8 mouse cellular contexts compared by ENCODE assay signal in genomic region chr5:143470421-143471164, GRCm38 (mm10). TPM values are rescaled to one million over a fixed set of nuclear protein-coding genes. Genes with fewer than 3 reads are reported as not detected.
DNase-seq lines count a peak whose midpoint lies in the region; ATAC-seq lines count a peak whose summit lies in the region.

No protein-coding gene starts in this region.

- H3K27ac ChIP-seq in heart, embryonic 15.5 days, result peak overlapping the region; percentile 75
- H3K27ac ChIP-seq in liver, embryonic 11.5 days (ENCODE audit: low read depth, low read length), result no peak overlapping the region
- no peak overlapping the region for H3K27ac ChIP-seq in midbrain, embryonic 16.5 days (ENCODE audit: low read length)

- no peaks in the 10 kb centered on the region for H3K27me3 ChIP-seq in heart, embryonic 15.5 days
- no peaks in the 10 kb centered on the region for H3K27me3 ChIP-seq in liver, embryonic 11.5 days (replicated peaks; ENCODE audit: control insufficient read depth, insufficient read depth, low read length)
- no peaks in the 10 kb centered on the region for H3K27me3 ChIP-seq in midbrain, embryonic 16.5 days (ENCODE audit: control insufficient read depth, insufficient read depth, low read depth, low read length)

- no peak overlapping the region for H3K4me3 ChIP-seq in heart, embryonic 15.5 days
- no peak overlapping the region for H3K4me3 ChIP-seq in liver, embryonic 11.5 days (ENCODE audit: low read depth, low read length)
- no peak overlapping the region for H3K4me3 ChIP-seq in midbrain, embryonic 16.5 days (ENCODE audit: low read depth, low read length)

- DNase-seq in layer of hippocampus, adult 8-10 months (ENCODE audit: low spot score in 2 of 2), result peak; percentile 38 to 39
- DNase-seq in layer of hippocampus, postnatal 36 days, result no peak
- DNase-seq in Muller cell, postnatal 12 days (ENCODE audit: inconsistent ontology term), result peak; percentile 6
- DNase-seq in cerebellum, adult 9-11 months, result peak; percentile 89
- peak; percentile 33 for DNase-seq in liver, embryonic 11.5 days (ENCODE audit: low spot score)
- peak; percentile 72 to 77 for DNase-seq in spleen, postnatal 36 days (ENCODE audit: low spot score in 2 of 2)

- 42% methylated on average over 15 of the region's 15 CpGs for WGBS in heart, embryonic 15.5 days
- WGBS in liver, embryonic 11.5 days, result 71% methylated on average over 15 of the region's 15 CpGs
- 81% methylated on average over 15 of the region's 15 CpGs for WGBS in midbrain, embryonic 16.5 days

- peaks cover 12% of the 10 kb centered on the region for H3K4me1 ChIP-seq in heart, embryonic 15.5 days (replicated peaks)
- peaks cover 11% of the 10 kb centered on the region; the same call in 1 of the 2 replicates for H3K4me1 ChIP-seq in liver, embryonic 11.5 days (replicated peaks; ENCODE audit: control insufficient read depth, insufficient read depth, low read length)
- peaks cover 4% of the 10 kb centered on the region for H3K4me1 ChIP-seq in midbrain, embryonic 16.5 days (ENCODE audit: control insufficient read depth, insufficient read depth, low read length)

- no peak overlapping the region for H3K4me2 ChIP-seq in heart, embryonic 15.5 days
- no peak overlapping the region for H3K4me2 ChIP-seq in liver, embryonic 11.5 days
- no peak overlapping the region for H3K4me2 ChIP-seq in midbrain, embryonic 16.5 days (ENCODE audit: low read length)

- peaks cover 14% of the 10 kb centered on the region for H3K36me3 ChIP-seq in heart, embryonic 15.5 days
- H3K36me3 ChIP-seq in liver, embryonic 11.5 days (ENCODE audit: control insufficient read depth, insufficient read depth, low read length), result peaks cover 30% of the 10 kb centered on the region
- H3K36me3 ChIP-seq in midbrain, embryonic 16.5 days (ENCODE audit: control insufficient read depth, insufficient read depth, low read length), result peaks cover 23% of the 10 kb centered on the region

- no peaks in the 10 kb centered on the region for H3K9me3 ChIP-seq in heart, embryonic 15.5 days (replicated peaks)
- no peaks in the 10 kb centered on the region for H3K9me3 ChIP-seq in liver, embryonic 11.5 days (ENCODE audit: control insufficient read depth, low read length)
- H3K9me3 ChIP-seq in midbrain, embryonic 16.5 days (replicated peaks; ENCODE audit: control insufficient read depth, low read length, poor library complexity, severe bottlenecking), result no peaks in the 10 kb centered on the region

- ATAC-seq in heart, embryonic 15.5 days (replicated peaks; ENCODE audit: insufficient number of reproducible peaks, insufficient read depth, low FRiP score, low read depth), result peak; percentile 61
- ATAC-seq in liver, embryonic 11.5 days (replicated peaks; ENCODE audit: low FRiP score), result no peak
- no peak for ATAC-seq in midbrain, embryonic 16.5 days

- peak overlapping the region; percentile 6; the same call in 1 of the 2 replicates for H3K9ac ChIP-seq in heart, embryonic 15.5 days
- no peak overlapping the region for H3K9ac ChIP-seq in liver, embryonic 11.5 days (ENCODE audit: low read depth, low read length)
- H3K9ac ChIP-seq in midbrain, embryonic 16.5 days (ENCODE audit: low read depth, low read length), result no peak overlapping the region

RNA-seq across cellular contexts. Expression of gene Daglb, which starts 6.2 kb away (rescaled TPM):
- total RNA-seq in layer of hippocampus, adult 8-10 months (2022), result 10 to 100 TPM; 28.8 to 37.0 (median 33.3) TPM
- total RNA-seq in layer of hippocampus, postnatal 36 days (2021), result 10 to 100 TPM; 25.9 to 26.4 TPM
- 7.9 and 9.3 TPM in 2 replicates for polyA plus RNA-seq in heart, embryonic 15.5 days (2015; fragmentation: Nextera tagmentation; extraction: Ambion mirVana)
- 13.7 and 14.9 TPM in 2 replicates for polyA plus RNA-seq in liver, embryonic 11.5 days (2014; fragmentation: Nextera tagmentation; extraction: Ambion mirVana)
- polyA plus RNA-seq in midbrain, embryonic 16.5 days (2015; fragmentation: Nextera tagmentation; extraction: Ambion mirVana), result 21.5 and 22.8 TPM in 2 replicates

RNA-seq across cellular contexts. Expression of gene Rac1, which starts 57.2 kb away (rescaled TPM):
- 100 to 1,000 TPM; 399 to 419 (median 408) TPM for total RNA-seq in layer of hippocampus, adult 8-10 months (2022)
- total RNA-seq in layer of hippocampus, postnatal 36 days (2021), result 100 to 1,000 TPM; 408 to 440 TPM
- 322 and 367 TPM in 2 replicates for polyA plus RNA-seq in heart, embryonic 15.5 days (2015; fragmentation: Nextera tagmentation; extraction: Ambion mirVana)
- polyA plus RNA-seq in liver, embryonic 11.5 days (2014; fragmentation: Nextera tagmentation; extraction: Ambion mirVana), result 352 and 370 TPM in 2 replicates
- polyA plus RNA-seq in midbrain, embryonic 16.5 days (2015; fragmentation: Nextera tagmentation; extraction: Ambion mirVana), result 378 and 409 TPM in 2 replicates

Comparison
In these comparisons a context has a peak if more than half of its experiments do, and no peak if none do; other contexts are left out.
1. DNase-seq: peak in layer of hippocampus, adult 8-10 months (2 of 2), Muller cell, postnatal 12 days (single experiment), cerebellum, adult 9-11 months (single experiment), liver, embryonic 11.5 days (single experiment) and spleen, postnatal 36 days (2 of 2); none in layer of hippocampus, postnatal 36 days (0 of 2).